Mouse (Mus musculus): Measurements from ENCODE around the gene Dennd1a.

DNA sequence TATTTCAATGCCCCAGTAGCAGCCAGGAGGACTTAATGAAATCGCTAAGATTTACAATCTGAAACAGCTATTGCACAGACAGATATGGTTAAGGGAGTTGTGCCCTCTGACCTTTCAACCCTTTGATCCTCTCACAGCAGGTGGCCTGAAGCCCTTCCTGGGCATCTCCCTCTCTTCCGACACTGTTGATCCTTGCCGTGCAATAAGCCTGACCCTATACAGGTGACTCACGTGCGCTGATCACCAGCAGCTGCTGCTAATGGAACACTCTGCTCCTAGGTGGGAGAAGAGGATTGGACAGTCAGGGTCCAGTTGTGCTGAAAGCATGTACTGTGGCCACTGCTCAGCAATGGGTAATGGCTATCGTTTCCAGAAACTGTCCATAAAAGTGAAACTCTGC is 314.6 kb downstream of the Dennd1a start:
- TF ChIP-seq CTCF (IDR thresholded peaks at IDR 0.05; ENCODE audit: control insufficient read depth, insufficient read depth, insufficient replicate concordance, low read depth, low read length) (no peak), POLR2A (IDR thresholded peaks at IDR 0.05; ENCODE audit: control insufficient read depth, low read depth, low read length) (no peak)
